Mouse (Mus musculus) spleen, postnatal 4 days (tissue): ENCODE measurements around the gene Izumo1.
"Not testable (repeated sequence)": the region's sequence is repeated elsewhere in the genome, so short reads cannot be mapped to it uniquely, and the experiment has no call there.

Experiments
- DNase-seq, 2 experiments: peaks; one replicate each; pipeline ENCODE4 v3.0.0; 2022; ENCODE audit warnings: low spot score in 2 of 2

Izumo1 gene

DNA sequence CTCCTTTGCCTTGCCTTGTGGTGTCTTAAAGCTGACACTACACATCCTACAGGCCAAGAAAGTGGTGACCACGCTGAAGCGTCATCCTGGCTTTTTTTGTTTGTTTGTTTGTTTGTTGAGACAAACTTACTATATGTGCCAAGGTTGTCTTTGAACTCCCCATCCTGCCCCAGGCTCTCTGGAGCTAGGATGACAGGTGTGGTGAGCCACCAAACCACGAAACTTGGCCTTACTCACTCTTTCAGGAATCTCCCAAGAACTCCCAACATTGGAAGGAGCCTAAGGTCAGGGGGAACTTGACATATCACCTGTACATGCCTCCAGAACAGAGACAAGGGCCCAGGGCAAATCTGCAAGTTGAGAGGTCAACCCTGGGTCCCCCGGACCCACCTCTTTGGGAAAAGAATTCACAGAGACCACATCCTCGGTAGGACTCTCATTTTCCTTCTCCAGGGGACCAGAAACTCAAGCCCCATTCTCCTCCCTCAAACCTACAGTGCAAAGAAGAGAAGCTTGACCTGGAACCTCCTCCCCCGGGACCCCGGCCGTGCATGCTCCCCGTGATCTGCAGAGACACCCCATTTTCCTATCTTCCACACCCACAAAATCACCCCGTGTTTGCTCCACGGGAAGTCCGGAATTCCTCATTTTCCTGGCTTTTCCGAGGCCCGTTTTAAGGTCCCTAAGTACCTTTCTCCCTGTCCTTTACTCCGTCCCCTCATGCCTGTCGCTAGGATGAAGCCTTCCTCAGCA, 21.1 kb downstream of the Izumo1 start:
- DNase-seq = no peak

DNA sequence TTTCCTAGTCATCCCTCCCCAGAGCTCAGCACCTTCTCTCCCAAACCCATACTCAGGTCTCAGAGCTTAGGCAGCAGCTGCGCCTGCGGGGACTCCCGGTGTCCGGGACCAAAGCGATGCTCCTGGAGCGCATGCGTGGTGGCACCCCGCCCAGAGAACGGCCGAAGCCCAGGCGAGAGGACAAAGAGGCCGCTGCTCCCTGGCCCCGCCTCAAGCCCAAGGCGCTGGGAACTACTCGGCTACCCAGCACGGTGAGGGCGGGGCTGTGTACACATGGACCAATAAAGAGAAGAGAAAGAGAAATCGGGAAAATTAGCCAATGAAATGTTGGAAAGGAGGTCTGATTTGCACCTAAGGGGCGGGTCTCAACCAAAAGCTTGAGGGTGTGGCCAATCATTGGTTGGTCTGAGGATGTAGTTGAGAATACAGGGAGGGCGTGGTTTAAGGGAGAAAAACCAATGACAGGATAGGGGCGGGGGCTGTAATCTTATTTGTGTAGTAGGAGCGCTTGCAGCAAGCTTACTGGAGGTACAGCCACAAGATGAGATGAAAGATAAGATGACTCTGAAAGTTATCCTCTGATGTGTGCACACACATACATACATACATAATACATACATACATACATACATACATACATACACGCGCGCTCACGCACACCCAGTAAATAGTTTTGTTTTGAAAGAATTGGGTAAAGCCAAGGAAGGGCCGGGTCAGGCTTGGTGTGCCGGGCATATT, 22.0 kb downstream of the Izumo1 start:
- DNase-seq = peak; percentile 78 to 86

DNA sequence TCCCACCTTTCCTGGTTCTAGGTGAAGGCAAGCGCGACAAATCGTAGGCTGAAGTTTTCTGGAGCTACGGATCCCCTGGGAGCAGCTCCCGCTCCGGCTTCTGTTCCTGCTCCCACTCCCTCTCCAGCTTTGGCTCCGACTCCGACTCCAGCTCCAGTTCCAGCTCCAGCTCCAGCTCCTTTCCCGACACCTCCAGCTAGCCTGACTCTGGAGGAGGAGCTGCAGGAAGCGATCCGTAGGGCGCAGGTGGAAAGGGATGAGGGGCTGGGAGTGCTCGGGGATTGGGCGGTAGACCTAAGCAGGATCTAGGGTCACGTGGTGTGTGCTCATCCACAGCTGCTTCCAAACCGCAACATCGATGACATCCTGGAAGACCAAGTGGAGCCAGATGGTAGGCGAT, 22.6 kb downstream of the Izumo1 start:
- DNase-seq = no peak

DNA sequence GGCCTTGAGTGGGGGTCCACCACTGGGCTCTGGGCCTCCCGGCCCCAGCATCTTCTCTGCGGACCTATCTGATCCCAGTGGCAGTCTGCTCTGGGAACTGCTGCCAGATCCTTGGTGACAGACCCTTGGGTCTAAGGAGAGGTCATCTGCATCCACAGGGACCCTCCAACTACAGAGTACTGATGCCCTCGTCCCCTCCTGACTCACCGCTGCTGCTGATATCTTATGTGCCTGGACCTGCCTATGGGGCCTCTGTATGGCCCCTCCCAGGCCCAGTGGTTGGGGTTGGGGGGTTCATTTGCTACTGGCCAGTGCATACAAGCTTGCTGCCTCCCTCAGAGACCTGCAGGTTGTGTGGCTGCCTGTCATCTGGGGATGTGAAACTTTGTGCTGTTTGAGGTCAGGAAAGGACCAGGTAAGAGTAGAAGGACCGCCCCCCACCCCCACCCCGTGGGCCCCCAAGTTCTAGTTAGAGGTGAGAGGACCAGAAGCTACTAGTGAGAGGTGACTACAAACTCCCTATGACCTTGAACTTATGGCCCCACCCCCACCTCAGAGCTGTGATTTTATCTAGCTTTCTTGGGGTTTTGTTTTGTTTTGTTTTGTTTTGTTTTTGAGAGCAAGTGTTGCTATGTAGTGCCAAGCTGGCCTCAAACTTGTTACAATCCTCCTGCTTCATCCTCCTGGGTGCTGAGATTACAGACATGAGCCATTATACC, 23.4 kb downstream of the Izumo1 start:
- DNase-seq = no peak

DNA sequence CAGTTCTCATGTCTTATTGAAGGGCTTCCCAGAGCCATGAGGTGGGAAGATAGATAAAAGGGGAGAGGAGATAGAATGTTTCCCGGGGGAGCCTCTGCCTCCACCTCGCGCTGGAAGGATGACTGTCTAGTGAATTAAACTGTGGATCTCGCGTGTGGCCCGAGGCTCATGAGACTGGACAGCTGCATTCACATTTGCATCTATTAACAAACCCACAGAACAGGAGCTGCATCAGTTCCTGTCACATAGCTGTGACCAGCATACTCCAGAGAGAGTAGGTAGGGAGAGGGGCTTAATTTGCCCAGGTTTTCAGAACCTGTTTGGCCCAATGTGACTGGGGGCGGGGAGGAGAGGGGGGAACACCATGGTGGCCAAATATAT, 24.0 kb downstream of the Izumo1 start:
- no peak for DNase-seq

DNA sequence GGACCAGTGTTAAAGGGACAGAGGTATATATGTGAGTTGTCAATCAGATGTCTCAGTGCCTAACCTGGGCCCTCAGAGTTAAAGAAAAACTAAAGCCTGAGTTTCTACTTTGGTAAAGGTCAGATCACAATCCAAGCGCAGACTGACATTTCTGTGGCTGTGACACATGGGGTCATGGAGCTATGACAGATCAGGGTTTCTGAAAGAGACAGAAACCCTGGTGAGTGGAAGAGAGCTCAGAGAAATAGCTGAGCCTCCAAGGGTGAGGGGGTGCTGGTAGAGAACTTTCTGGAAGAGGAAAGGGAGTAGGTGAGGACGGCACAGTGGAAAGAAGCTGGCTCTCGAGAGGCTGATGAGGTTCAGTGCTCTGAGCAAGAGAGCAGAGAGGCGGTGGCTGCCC, 25.1 kb downstream of the Izumo1 start:
- no peak for DNase-seq

DNA sequence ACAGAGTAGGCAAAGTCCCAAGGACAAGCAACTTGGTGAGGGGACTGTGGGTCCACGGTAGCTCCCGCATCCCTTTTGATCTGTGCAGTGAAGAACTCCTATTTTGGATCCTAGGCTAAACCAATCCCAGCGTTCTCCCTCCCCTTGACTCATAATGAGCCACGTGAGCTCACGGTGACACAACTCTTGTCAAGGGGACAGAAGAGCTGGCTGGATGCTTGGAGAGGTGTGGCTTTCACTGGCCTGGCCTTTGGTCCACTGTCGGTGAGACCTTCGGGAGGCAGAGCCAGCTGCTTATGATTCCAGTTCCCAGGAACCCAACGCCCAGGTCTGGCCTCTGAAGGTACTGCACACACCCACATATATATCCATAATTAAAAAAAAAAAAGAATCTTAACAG, 27.7 kb downstream of the Izumo1 start:
- no peak for DNase-seq

DNA sequence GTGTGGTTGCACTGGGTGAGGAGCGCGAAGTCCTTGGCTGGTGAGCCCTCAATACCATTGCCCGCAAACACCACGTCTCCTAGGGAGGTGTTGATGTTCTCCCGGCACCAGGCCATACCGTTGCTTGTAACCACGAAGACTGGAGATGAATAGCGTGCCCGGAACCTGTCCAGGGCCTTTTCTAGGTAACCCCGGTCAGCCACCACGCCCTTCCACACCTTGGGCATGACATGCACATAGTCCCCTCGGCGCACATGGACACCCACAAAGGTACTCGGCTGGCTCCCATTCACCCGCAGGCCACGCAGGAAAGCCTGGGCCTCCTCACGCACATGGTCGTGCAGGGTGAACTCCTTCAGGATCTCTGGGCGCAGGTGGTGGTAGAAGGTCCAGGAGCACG, 28.9 kb downstream of the Izumo1 start:
- not testable (repeated sequence) for DNase-seq

DNA sequence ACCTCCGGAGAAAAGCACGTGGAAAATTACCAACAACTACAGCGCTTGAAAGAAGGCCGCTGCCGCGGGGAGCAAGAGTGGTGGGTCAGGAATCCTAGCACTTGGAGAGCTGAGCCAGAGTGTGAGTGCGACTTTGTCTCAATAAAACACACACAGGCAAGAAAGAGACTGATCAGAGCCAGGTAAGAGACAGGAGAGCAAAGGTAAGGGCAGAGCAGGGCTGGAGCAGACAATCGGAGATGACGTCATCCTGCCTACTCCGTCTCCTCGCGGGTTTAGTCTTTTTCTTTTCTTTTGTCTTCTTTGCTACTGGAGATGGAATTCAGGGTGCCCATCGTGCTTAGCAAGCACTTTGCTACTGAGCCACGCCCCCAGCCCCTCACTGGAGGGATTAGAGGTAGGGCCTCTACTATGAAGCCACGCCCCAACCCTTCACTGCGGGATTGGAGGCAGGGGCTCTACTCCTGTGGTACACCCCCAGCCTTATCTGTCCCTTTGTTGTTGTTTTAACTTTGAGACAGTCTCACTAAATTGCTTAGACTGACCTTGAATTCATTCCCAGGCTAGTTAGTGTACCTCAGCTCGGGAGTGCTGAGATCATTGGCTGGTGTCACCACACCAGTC, 32.9 kb downstream of the Izumo1 start:
- DNase-seq = no peak

DNA sequence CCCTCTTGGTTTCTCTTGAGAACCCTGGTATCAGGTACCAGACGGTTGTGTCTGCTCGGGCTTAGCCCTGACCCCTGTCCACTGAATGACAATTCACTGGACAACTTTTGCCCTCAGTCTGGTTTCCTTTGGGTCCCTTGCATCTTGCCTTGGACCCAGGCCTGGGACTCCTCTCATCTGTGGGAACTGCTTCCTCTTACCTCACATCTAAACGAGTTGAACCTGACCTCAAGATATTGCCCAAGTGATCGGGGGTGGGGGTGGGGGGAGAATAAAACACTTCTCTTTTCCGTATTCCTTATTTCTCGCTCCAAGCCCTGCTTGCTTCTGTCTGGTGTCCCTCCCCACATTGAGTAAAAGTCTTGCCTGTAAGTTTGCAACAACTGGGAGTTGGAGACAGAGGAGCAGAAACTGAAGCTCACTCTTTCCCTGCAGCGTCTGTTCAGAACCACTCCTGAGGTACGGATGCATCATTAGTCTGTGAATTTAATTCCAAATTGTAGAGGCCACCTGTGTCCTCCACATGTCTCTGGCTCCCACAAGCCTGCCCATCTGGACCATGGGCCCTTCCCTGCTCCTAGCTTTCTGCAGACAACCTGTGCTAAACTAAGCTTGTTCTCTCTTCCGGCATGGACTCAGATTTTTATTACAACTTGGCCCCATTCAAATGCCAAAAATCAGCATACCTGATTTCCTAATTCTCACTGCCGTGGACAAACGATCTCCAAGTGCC, 39.3 kb downstream of the Izumo1 start:
- DNase-seq = no peak

DNA sequence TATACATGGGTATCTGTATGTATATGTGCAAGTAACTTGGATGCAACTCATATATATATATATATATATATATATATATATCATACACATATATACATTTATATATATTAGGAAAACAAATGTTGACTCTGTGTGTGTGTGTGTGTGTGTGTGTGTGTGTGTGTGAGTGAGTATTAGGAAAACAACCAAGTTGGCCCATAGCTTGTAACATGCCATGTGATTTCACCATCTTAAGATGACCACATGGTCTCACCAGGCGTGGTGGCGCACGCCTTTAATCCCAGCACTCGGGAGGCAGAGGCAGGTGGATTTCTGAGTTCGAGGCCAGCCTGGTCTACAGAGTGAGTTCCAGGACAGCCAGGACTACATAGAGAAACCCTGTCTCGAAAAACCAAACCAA, 40.1 kb downstream of the Izumo1 start:
- not testable (repeated sequence) for DNase-seq

DNA sequence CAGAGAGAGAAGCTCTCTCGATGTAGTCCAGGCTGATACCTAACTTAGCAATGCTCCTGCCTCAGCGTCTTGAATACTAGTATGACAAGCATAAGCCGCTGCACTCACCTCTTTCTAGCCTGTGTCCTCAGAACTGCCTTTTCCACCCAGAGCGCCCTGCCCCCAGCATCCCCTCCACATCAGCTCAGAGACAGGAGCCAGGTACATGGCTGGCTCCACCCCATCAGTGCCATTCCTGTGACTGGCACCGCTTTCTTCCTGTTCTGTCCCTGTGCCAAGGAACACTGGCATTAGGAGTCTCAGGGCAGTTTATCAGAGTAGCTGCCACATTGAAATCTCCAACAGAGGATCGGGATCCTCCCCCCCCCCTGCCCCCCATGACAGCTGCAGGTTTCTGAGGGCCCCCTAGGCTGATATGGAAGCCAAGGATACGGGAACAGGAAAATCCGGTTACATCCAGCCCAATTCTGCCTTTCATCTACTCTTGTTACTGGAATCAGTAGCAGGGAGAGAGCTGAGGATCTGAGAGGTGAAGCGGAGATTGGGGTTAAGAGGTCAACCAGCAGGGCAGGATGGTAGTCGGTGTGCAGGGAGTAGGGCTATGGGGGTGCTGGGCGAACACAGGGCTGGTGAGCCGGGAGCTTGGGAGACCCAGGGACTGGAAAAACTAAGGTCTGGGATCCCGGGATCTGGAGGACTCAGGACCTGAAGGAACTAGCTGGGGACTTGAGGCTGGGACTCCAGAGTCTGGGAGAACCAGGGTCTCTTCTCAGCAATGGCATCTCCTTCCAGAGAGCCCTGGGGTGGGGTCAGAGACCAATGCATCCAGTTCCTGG, 43.9 kb downstream of the Izumo1 start:
- no peak for DNase-seq

DNA sequence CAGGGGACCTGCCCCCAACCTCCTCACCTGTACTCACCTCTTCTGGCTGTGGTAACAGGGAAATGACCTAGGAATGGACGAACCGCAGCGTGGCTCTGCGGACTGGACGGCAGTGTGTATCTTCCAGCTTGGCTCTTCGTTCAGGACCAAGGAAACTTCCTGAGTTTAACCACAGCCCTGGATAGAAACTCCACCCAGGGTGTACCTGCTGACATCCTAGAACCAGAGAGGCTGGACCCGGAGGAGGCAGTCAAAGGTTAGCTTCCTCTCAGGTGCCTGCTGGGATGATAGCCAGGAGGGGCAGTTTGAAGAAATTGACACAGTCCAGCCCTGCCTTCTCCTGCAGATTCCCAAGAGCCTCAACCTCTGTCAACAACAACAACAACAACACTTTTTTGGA, 44.5 kb downstream of the Izumo1 start, which contains the start of gene Fut2:
Gene Fut2, minus strand, starts transcription at position 234 of the 400 bp plus-strand sequence.
- DNase-seq = no peak

DNA sequence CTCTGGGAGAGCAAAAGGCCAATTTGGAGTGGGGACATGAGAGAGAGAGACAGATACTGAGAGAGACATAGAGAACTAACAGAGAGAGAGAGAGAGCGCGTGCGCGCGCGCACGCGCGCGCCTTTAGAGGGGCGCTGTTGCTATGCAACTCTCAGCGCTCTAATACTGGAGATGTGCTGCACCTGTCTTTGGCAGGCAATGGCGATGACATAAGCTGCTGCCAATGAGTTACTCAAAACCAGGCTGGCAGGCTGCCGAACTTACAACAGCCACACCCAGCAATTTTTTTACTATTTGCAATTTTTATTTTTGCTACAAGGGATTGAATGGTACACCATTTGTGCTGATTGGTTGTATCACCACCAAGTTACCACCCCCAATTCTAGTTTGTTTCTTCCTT, 46.1 kb downstream of the Izumo1 start:
- no peak for DNase-seq

DNA sequence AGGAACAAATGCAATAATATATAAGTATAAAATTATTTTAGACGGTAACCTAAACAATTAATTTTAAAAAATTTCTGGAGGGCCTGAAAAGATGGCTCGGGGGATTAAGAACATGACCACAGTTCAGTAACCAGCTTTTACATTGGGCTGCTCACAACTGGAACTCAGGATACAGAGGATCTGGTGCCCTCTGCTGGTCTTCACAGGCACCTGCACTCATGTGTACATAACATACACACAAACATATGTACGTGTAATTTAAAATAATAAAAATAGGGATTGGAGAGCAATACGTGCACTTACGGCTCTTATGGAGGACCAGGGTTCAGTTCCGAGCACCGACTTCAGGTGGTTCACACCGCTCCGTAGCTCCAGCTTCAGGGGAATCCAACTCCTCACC, 47.3 kb downstream of the Izumo1 start:
- DNase-seq = no peak

DNA sequence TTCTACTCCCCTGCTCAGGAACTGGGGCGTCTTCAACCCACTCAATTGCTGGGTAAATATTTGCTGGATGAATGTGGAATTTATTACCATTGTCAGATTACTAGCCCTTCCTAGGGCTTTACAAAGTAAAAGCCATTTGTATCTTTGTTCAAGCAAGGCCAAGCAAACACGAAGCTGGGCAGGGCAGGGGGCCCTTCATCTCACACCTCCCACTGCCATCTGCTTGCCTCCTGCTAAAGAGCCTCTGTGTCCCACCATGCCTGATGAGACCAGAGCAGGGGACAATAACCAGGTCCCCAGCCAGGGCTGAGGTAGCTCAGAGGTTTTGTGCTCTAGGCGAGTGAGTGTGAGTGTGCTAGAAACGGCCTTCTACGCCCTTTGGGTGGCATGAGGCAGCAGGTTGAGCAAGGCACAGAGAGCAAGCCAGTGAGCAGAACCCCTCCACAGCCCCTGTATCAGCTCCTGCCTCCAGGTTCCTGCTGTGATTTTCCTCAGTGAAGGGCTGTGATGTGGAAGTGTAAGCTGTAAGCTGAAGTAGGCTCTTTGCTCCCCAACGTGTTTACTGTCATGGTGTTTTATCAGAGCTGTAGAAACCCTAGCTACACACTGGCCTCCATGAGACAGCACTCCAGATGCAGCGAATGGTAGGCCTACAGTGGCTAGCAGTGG, 56.1 kb downstream of the Izumo1 start:
- DNase-seq = no peak
